Mouse (Mus musculus): ENCODE measurements around the gene Stx8.

GRCm38 (mm10) chr11:67965905-67966878 lies at the start of gene Stx8:
- TF ChIP-seq CTCF (IDR thresholded peaks at IDR 0.05; ENCODE audit: insufficient read depth, low read length) = no peak
- peak; percentile 75; the same call in 1 of the 2 replicates for TF ChIP-seq POLR2A (IDR thresholded peaks at IDR 0.05; ENCODE audit: borderline replicate concordance, extremely low read depth, low read depth, low read length)
